Mouse (Mus musculus) ES-Bruce4 (cell line): ENCODE results near the gene Dolk. TPM values are rescaled to one million over a fixed set of nuclear protein-coding genes. Genes with fewer than 3 reads are reported as not detected.

Experiments
- H3K27ac ChIP-seq: 2 replicates; pipeline ENCODE4 v1.5.1; 2012; ENCODE audit warnings: low read length, inconsistent platforms; ENCODE audit not compliant: insufficient read depth
- H3K27me3 ChIP-seq: 2 replicates; pipeline ENCODE4 v1.6.1; 2012; ENCODE audit warnings: mild to moderate bottlenecking, low read length, inconsistent platforms; ENCODE audit not compliant: control insufficient read depth, poor library complexity, insufficient read depth, severe bottlenecking
- H3K36me3 ChIP-seq: 2 replicates; pipeline ENCODE4 v1.6.1; 2012; ENCODE audit warnings: inconsistent platforms, mild to moderate bottlenecking, low read length, moderate library complexity; ENCODE audit not compliant: control insufficient read depth, poor library complexity, insufficient read depth, severe bottlenecking
- H3K4me1 ChIP-seq: one replicate; pipeline ENCODE4 v1.8.1; 2011; ENCODE audit warnings: low read length; ENCODE audit not compliant: control insufficient read depth, insufficient read depth
- H3K4me3 ChIP-seq: 2 replicates; pipeline ENCODE4 v1.5.1; 2011; ENCODE audit warnings: low read depth, mild to moderate bottlenecking, low read length
- H3K9ac ChIP-seq: 2 replicates; pipeline ENCODE4 v1.6.1; 2012; ENCODE audit warnings: low read depth, mild to moderate bottlenecking, inconsistent platforms; ENCODE audit not compliant: poor library complexity, severe bottlenecking
- H3K9me3 ChIP-seq: replicated peaks from 2 replicates; pipeline ENCODE4 v1.6.1; 2012; ENCODE audit warnings: mild to moderate bottlenecking, low read length, inconsistent platforms; ENCODE audit not compliant: control insufficient read depth, poor library complexity, insufficient read depth, severe bottlenecking
- CTCF ChIP-seq: IDR thresholded peaks from one replicate; pipeline ENCODE4 v1.8.1; 2011; ENCODE audit warnings: low read depth, low read length
- EP300 ChIP-seq: IDR thresholded peaks from 2 replicates; pipeline ENCODE4 v1.6.1; 2011; ENCODE audit warnings: low read depth, low read length; ENCODE audit not compliant: insufficient read depth
- POLR2A ChIP-seq: IDR thresholded peaks from one replicate; pipeline ENCODE4 v1.8.1; 2011; ENCODE audit warnings: low read length; ENCODE audit not compliant: insufficient read depth
- polyA plus RNA-seq: library from polyadenylated mRNA; stranded (reverse); fragments of >200 nt; gene quantifications from 2 replicates; pipeline ENCODE4 v1.2.4, GENCODE M21; 2011; ENCODE audit warnings: low read depth; ENCODE audit not compliant: missing spikeins, insufficient read depth, insufficient read length

Gene Dolk
- polyA plus RNA-seq, 1 experiment, result 3.4 TPM

DNA sequence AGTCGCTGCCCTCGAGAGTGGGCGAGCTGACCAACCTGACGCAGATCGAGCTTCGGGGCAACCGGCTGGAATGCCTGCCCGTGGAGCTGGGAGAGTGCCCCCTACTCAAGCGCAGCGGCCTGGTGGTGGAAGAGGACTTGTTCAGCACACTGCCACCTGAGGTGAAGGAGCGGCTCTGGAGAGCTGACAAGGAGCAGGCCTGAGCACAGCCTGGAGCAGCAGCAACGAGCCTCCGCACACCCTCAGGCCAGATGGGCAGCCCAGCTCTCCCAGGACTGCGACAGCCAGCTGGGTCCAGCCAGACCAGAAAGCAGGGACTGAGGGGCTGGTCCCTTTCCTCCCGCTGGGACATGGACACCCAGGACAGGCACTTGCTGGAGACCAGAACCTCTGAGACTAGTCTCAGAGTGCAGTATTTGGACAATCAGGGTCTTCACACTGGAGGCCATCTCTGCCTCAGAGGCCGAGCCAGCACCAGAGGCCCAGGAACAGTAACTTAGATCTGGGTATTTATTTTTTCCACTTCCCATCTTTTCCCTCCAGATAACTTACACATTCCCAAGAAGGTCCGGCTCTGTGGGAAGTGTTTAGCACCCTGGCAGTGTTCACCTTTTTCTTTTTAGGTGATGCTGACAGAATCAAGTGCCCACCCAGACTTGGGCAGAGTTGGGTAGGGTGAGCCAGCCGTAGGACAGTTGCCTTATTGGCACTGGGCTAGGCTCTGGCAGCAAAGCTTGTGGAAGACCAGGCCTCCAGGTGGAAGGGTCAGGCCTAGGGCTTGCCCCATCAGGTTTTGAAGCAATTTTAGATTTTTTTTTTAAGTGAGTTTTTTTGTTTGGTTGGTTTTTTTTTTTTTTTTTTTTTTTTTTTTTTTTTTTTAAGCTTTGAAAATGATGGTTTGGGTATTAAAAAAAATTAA, 24.0 kb downstream of the Dolk start:
- H3K27ac ChIP-seq, result no peak overlapping the region
- no peaks in the 10 kb centered on the region for H3K9me3 ChIP-seq
- H3K9ac ChIP-seq, result no peak overlapping the region
- no peaks in the 10 kb centered on the region for H3K27me3 ChIP-seq
- H3K4me3 ChIP-seq, result peak overlapping the region; percentile 15; the same call in 1 of the 2 replicates
- peaks cover 8% of the 10 kb centered on the region for H3K4me1 ChIP-seq
- TF ChIP-seq EP300 (no peak), CTCF (no peak), POLR2A (no peak)
- H3K36me3 ChIP-seq, result peaks cover 2% of the 10 kb centered on the region; the same call in 1 of the 2 replicates

DNA sequence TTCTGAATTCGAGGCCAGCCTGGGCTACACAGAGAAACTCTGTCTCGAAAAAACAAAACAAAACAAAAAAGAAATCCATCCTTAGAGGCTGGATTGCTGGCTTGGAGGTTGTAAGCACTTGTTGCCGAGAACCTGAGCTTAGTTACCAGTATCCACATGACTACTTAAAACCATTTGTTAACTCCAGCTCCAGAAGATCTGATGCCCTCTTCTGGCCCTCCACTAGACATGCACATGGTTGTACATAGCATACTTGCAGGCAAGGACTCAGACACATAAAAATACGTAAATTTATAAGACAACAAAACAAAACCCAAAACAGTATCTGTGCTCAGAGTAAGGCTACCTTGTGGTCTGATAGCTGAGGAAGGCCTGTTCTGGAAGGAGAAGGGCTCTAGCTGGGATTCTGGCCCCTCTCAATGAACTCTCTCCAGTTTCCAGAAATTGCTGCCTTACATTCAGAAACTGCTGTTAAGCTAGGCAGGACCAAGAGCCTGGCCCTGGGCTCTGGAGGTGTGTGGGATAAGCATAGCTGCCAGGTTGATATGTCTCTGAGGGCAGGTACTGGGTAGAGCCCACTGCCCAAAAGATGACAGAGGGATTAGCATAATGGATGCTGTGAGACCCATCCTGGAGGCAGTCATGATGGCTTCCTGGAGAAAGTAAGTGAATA, 24.9 kb downstream of the Dolk start:
- H3K4me1 ChIP-seq, result peaks cover 8% of the 10 kb centered on the region
- no peak overlapping the region for H3K27ac ChIP-seq
- TF ChIP-seq EP300 (no peak), POLR2A (no peak), CTCF (no peak)
- no peak overlapping the region for H3K4me3 ChIP-seq
- peaks cover 3% of the 10 kb centered on the region; the same call in 1 of the 2 replicates for H3K36me3 ChIP-seq
- no peaks in the 10 kb centered on the region for H3K9me3 ChIP-seq
- no peak overlapping the region for H3K9ac ChIP-seq
- no peaks in the 10 kb centered on the region for H3K27me3 ChIP-seq

DNA sequence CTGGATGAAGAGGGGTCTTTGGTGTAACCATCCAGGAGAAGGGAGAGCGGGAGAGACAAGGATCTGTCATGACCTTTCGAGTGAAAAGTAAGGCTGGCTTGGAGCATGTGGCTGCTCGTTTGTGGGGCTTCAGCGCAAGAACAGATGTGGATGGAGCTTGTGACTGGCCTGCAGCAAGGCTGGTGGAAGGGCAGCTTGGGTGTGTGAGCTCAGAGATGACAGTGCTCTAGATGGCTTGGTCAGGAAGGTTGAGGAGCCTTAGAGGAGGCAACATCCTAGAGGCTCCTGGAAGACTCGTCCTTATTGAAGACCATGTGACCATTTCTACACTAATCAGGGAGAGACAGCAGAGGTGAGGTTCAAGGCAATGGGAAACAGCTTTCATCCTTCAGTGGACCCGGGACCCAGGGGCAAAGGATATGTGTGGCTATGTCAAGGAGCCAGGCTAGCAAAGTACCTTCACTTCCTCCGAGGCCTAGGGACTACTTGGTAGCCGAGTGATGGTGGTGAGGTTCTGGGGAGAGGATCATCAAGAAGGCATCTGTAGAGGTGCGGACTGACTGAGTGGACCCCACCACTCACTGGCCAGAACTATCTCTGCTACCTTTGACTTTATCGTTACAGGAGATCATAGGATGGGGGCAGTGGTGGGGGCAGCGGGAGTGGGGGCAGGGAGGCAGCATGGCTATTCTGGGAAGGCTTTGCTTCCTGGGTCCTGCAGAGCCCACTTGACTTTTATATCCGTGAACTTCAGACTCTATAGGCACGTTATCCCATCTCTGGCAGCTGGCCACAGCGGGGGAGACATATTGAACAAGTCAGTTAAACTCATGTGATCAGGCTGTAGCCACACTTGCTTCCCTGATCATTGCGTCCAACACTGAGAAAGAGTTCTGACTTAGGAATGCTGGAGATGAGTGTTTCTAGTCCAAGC, 26.7 kb downstream of the Dolk start:
- Histone ChIP-seq H3K36me3 (peaks cover 6% of the 10 kb centered on the region; the same call in 1 of the 2 replicates), H3K27me3 (no peaks in the 10 kb centered on the region), H3K9me3 (no peaks in the 10 kb centered on the region), H3K27ac (no peak overlapping the region), H3K4me1 (peaks cover 5% of the 10 kb centered on the region), H3K4me3 (no peak overlapping the region), H3K9ac (no peak overlapping the region)
- TF ChIP-seq CTCF, result no peak
- no peak for TF ChIP-seq EP300
- TF ChIP-seq POLR2A, result no peak

GRCm38 (mm10) chr2:30258600-30258999, 27.5 kb downstream of the Dolk start:
- Histone ChIP-seq H3K27me3 (no peaks in the 10 kb centered on the region), H3K4me3 (no peak overlapping the region), H3K9ac (no peak overlapping the region), H3K9me3 (no peaks in the 10 kb centered on the region), H3K27ac (no peak overlapping the region), H3K36me3 (peaks cover 6% of the 10 kb centered on the region; the same call in 1 of the 2 replicates), H3K4me1 (peaks cover 3% of the 10 kb centered on the region)
- no peak for TF ChIP-seq POLR2A
- no peak for TF ChIP-seq EP300
- TF ChIP-seq CTCF, result no peak

DNA sequence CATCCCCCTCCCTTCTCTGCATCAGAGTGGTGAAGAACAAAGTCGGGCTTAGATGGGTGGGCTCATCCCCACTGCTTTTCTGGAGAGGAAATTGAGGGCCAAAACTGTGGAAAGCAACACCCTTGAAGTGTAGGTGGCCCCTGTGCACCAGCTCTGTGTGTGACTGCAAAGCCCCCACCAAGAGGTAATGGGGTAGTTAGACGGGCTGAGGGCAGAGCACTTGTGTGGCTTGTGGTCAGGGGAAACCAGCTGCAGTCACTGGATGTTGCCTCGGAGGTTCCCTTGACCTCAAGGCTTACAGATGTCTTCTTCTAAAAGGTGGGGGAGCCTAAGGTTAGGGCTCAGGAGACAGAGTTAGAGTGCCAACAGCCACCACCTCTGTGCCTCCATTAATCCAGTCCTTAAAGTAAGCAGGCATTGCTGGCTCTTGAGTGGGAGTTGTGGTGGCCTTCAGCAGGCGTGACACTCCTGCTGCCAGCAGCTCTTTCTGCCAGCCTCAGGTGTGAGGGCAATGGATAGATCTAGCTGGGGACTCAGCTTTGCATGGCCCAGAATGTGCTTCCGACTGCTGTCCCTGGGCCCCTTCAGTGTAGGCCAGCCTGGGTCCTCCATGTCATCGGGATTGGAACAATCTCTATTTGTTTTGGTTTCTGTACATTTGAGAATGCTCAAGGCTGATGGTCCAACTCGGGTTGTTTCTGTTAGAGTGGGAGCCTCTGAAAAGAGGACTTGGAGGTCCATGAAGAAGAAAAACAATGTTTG, 28.3 kb downstream of the Dolk start:
- no peak overlapping the region for H3K4me3 ChIP-seq
- peaks cover 6% of the 10 kb centered on the region; the same call in 1 of the 2 replicates for H3K36me3 ChIP-seq

More for the DNA sequence above, 28.3 kb downstream of the Dolk start:
- Histone ChIP-seq H3K9ac (no peak overlapping the region), H3K27ac (no peak overlapping the region), H3K4me1 (peaks cover 5% of the 10 kb centered on the region), H3K27me3 (no peaks in the 10 kb centered on the region), H3K9me3 (no peaks in the 10 kb centered on the region)
- TF ChIP-seq EP300, result no peak
- no peak for TF ChIP-seq CTCF
- no peak for TF ChIP-seq POLR2A
